Mouse (Mus musculus) lung, postnatal 0 days (tissue): Measurements from ENCODE around the gene Ggt5. TPM values are rescaled to one million over a fixed set of nuclear protein-coding genes. Genes with fewer than 3 reads are reported as not detected.

Experiments used
- ATAC-seq: fragments of 200-750 bp; cut with Nextera tagmentation; 2 replicates; pipeline ENCODE4 v1.8.0; 2017; ENCODE audit warnings: moderate library complexity
- DNase-seq: peaks from one replicate; pipeline ENCODE4 v3.0.0-alpha.2; 2016; ENCODE audit warnings: low spot score
- H3K27ac ChIP-seq: fragments of 300-500 bp; sonication (generic); 2 replicates; pipeline ENCODE4 v1.5.1; 2014; ENCODE audit warnings: antibody characterized with exemption, mild to moderate bottlenecking, low read length, mixed read lengths
- H3K27me3 ChIP-seq: fragments of 300-500 bp; sonication (generic); replicated peaks from 2 replicates; pipeline ENCODE4 v1.6.1; 2014; ENCODE audit warnings: low read length, mixed read lengths; ENCODE audit not compliant: insufficient read depth
- H3K36me3 ChIP-seq: fragments of 300-500 bp; sonication (generic); 2 replicates; pipeline ENCODE4 v1.6.1; 2014; ENCODE audit warnings: low read length, mixed read lengths; ENCODE audit not compliant: insufficient read depth
- H3K4me1 ChIP-seq: fragments of 300-500 bp; sonication (generic); 2 replicates; pipeline ENCODE4 v1.6.1; 2014; ENCODE audit warnings: antibody characterized with exemption, low read depth, low read length, mixed read lengths; ENCODE audit not compliant: insufficient read depth
- H3K4me2 ChIP-seq: fragments of 300-500 bp; sonication (generic); replicated peaks from 2 replicates; pipeline ENCODE4 v1.6.1; 2014; ENCODE audit warnings: low read depth, mild to moderate bottlenecking, low read length, moderate library complexity, mixed read lengths
- H3K4me3 ChIP-seq: fragments of 300-500 bp; sonication (generic); 2 replicates; pipeline ENCODE4 v1.5.1; 2014; ENCODE audit warnings: low read depth, low read length
- H3K9ac ChIP-seq: fragments of 300-500 bp; sonication (generic); replicated peaks from 2 replicates; pipeline ENCODE4 v1.6.1; 2014; ENCODE audit warnings: low read depth, mild to moderate bottlenecking
- H3K9me3 ChIP-seq: fragments of 300-500 bp; sonication (generic); 2 replicates; pipeline ENCODE4 v1.6.1; 2016; ENCODE audit warnings: low read length, mixed read lengths
- CTCF ChIP-seq: IDR thresholded peaks from 2 replicates; pipeline ENCODE4 v1.5.1; 2016; ENCODE audit warnings: antibody characterized with exemption, mild to moderate bottlenecking
- EP300 ChIP-seq: IDR thresholded peaks from 2 replicates; pipeline ENCODE4 v1.6.1; 2016; ENCODE audit warnings: antibody characterized with exemption, mild to moderate bottlenecking, control low read depth
- WGBS: fragments of 180-500 bp; shearing (Covaris S2); extraction: QIAGEN DNeasy Blood & Tissue Kit; methylation state at CpG from one replicate; pipeline ENCODE4 v1.1.7; 2014; 5-methylcytosine and 5-hydroxymethylcytosine counted together
- polyA plus RNA-seq: library from polyadenylated mRNA; unstranded; fragments of >200 nt; fragmentation: Nextera tagmentation; extraction: Ambion mirVana; gene quantifications from 2 replicates; pipeline ENCODE4 v1.2.1, GENCODE M21; 2015

The Ggt5 gene
- polyA plus RNA-seq, 1 experiment from 2014 or later = 3.4 TPM

DNA sequence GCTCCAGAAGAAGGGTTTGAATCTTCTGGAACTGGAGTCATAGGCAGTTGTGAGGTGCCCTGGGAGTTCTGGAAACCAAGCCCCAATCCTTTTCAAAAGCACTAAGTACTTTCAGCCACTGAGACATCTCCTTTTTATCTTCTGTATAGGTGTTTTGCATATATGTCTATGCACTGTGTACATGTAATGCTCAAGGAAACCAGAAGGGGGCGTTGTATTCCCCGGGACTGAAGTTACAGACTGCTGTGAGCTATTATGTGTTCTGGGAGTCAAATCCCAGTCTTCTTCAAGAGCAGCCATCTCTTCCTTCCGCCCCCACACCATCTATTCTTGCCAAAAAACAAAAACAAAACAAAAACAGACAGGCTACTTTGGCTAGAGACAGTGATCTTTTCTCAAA is 31.7 kb downstream of the Ggt5 start:
- 49% methylated on average over 3 of the region's 3 CpGs for WGBS
- H3K27me3 ChIP-seq = no peaks in the 10 kb centered on the region
- H3K4me2 ChIP-seq = no peak overlapping the region
- H3K27ac ChIP-seq = no peak overlapping the region
- TF ChIP-seq CTCF (peak; percentile 32; the same call in 1 of the 2 replicates), EP300 (no peak)
- no peaks in the 10 kb centered on the region for H3K36me3 ChIP-seq
- DNase-seq = no peak
- no peaks in the 10 kb centered on the region for H3K4me1 ChIP-seq
- no peak overlapping the region for H3K4me3 ChIP-seq
- no peak for ATAC-seq
- no peaks in the 10 kb centered on the region for H3K9me3 ChIP-seq
- no peak overlapping the region for H3K9ac ChIP-seq

DNA sequence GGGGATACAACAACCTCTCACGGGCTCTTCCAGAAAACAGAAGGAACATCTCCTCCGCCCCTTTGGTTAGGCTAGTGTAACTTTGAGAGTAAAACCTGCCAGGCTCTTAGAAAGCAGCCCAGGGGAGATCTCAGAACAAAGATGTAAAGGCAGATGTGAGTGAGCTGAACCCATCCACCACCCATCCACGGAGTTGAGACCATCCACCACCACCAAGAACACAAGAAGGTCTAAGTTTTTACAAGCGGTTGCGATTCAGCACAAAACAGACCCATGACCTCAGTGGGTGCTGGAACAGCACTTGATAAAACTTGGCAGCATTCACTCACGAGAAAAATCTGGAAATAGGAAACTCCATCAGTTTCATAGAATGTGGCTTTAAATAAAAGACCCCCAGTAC is 36.8 kb downstream of the Ggt5 start:
- Histone ChIP-seq H3K9ac (no peak overlapping the region), H3K27ac (no peak overlapping the region), H3K4me1 (no peaks in the 10 kb centered on the region), H3K27me3 (no peaks in the 10 kb centered on the region), H3K4me2 (no peak overlapping the region), H3K36me3 (no peaks in the 10 kb centered on the region), H3K4me3 (no peak overlapping the region), H3K9me3 (no peaks in the 10 kb centered on the region)
- TF ChIP-seq CTCF (no peak), EP300 (no peak)
- WGBS = 27% methylated on average over 6 of the region's 6 CpGs
- ATAC-seq (no peak), DNase-seq (no peak)

GRCm38 (mm10) chr10:75626991-75627390 is 37.9 kb downstream of the Ggt5 start:
- no peak overlapping the region for H3K27ac ChIP-seq
- no peaks in the 10 kb centered on the region for H3K27me3 ChIP-seq
- no peaks in the 10 kb centered on the region for H3K9me3 ChIP-seq
- no peaks in the 10 kb centered on the region for H3K4me1 ChIP-seq
- DNase-seq (peak; percentile 85), ATAC-seq (peak; percentile 95)
- H3K36me3 ChIP-seq = no peaks in the 10 kb centered on the region
- TF ChIP-seq EP300 (no peak), CTCF (no peak)
- no peak overlapping the region for H3K9ac ChIP-seq
- no peak overlapping the region for H3K4me3 ChIP-seq
- WGBS = 33% methylated on average over 3 of the region's 3 CpGs
- no peak overlapping the region for H3K4me2 ChIP-seq

GRCm38 (mm10) chr10:75627490-75627889 is 38.4 kb downstream of the Ggt5 start:
- TF ChIP-seq CTCF (no peak), EP300 (no peak)
- Histone ChIP-seq H3K27me3 (no peaks in the 10 kb centered on the region), H3K9me3 (no peaks in the 10 kb centered on the region), H3K36me3 (no peaks in the 10 kb centered on the region), H3K4me3 (no peak overlapping the region), H3K4me2 (no peak overlapping the region), H3K27ac (no peak overlapping the region), H3K4me1 (no peaks in the 10 kb centered on the region), H3K9ac (no peak overlapping the region)
- ATAC-seq (no peak), DNase-seq (no peak)
- 33% methylated on average over 3 of the region's 3 CpGs for WGBS

- TF ChIP-seq CTCF (no peak), EP300 (peak; percentile 51; the same call in 1 of the 2 replicates)
- Histone ChIP-seq H3K9me3 (no peaks in the 10 kb centered on the region), H3K4me3 (no peak overlapping the region), H3K9ac (no peak overlapping the region), H3K27me3 (no peaks in the 10 kb centered on the region), H3K4me1 (no peaks in the 10 kb centered on the region), H3K27ac (no peak overlapping the region), H3K4me2 (no peak overlapping the region), H3K36me3 (no peaks in the 10 kb centered on the region)
- peak; percentile 74 for DNase-seq
- ATAC-seq = peak; percentile 79
- 54% methylated on average over 5 of the region's 5 CpGs for WGBS
Measured at GRCm38 (mm10) chr10:75632633-75633032, 43.5 kb downstream of the Ggt5 start.

GRCm38 (mm10) chr10:75633048-75633447 is 43.9 kb downstream of the Ggt5 start:
- no peak for TF ChIP-seq CTCF
- TF ChIP-seq EP300 = no peak
- Histone ChIP-seq H3K9ac (no peak overlapping the region), H3K27ac (no peak overlapping the region), H3K4me2 (no peak overlapping the region), H3K4me1 (no peaks in the 10 kb centered on the region), H3K9me3 (no peaks in the 10 kb centered on the region), H3K4me3 (no peak overlapping the region), H3K36me3 (no peaks in the 10 kb centered on the region), H3K27me3 (no peaks in the 10 kb centered on the region)
- WGBS = 75% methylated on average over 5 of the region's 5 CpGs
- ATAC-seq = peak; percentile 68
- DNase-seq = no peak

DNA sequence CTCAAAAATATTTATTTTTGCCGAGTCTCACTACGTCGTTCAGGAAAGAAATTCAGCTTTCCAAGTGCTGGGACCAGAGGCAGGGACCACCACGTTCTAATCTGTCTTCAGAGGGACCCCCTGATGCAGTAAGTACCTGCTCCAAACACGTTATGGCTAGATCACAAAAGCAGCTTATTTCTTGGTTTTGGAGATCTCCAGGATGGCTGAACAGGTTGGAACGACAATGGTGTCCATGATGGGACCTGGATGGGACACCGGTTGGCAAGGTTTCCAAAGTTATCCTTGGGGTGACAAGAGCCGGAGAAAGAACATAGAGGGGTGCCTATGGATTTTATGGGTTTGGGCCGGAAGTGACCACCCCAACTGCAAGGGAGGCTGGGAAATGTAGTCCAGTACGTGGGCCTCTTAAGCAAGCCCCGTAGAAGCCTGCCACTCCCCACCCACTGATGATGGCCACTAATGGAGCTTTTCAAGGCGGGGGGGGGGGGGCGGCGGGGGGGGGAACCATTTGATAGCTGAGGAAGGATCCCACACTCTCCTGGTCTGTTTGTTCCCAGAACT is 44.5 kb downstream of the Ggt5 start:
- Histone ChIP-seq H3K9ac (no peak overlapping the region), H3K27me3 (no peaks in the 10 kb centered on the region), H3K36me3 (no peaks in the 10 kb centered on the region), H3K4me3 (no peak overlapping the region), H3K4me1 (no peaks in the 10 kb centered on the region), H3K27ac (no peak overlapping the region), H3K9me3 (no peaks in the 10 kb centered on the region), H3K4me2 (no peak overlapping the region)
- ATAC-seq (no peak), DNase-seq (no peak)
- WGBS = 73% methylated on average over 11 of the region's 14 CpGs
- TF ChIP-seq CTCF (no peak), EP300 (no peak)
